8 mouse cellular contexts compared by ENCODE assay signal in the genomic region with DNA sequence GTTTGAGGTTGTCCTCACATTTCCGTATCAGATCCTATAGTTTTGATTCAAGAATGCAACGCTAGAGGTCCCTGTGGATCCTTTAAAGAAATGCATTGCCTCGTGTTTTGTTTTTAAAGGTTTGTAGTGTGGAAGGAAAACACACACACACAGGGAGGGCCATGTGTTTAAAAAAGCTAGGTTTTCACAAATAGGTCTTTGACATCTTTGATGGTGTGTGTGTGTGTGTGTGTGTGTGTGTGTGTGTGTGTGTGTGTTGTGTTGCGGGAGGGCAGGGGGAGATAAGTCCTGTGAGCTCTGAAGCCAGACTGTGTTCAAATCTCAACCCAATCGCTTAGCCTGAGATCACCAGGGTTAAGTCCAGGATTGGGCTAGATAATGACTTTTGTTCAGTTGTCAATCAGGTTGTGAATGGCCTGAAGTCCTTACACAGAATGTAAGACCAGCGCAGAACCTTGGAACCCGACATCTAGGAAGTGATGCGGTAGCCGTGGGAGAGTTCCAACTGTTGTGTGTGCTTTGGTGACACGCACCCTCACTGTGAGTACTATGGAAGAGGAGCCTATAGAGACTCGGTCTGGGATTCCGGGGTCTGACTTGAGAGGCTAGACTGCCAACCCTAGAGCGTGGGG. TPM values are rescaled to one million over a fixed set of nuclear protein-coding genes. Genes with fewer than 3 reads are reported as not detected.
DNase-seq lines count a peak whose midpoint lies in the region; ATAC-seq lines count a peak whose summit lies in the region.

No protein-coding gene starts in this region.

- H3K4me2 ChIP-seq in forebrain, embryonic 13.5 days, result peak overlapping the region; percentile 62
- peak overlapping the region; percentile 63 for H3K4me2 ChIP-seq in limb, embryonic 12.5 days

- WGBS in forebrain, embryonic 13.5 days, result 1% methylated on average over 13 of the region's 13 CpGs
- WGBS in limb, embryonic 12.5 days, result 6% methylated on average over 13 of the region's 13 CpGs

- H3K27me3 ChIP-seq in forebrain, embryonic 13.5 days, result peaks cover 19% of the 10 kb centered on the region
- H3K27me3 ChIP-seq in limb, embryonic 12.5 days, result peaks cover 16% of the 10 kb centered on the region

- peaks cover 11% of the 10 kb centered on the region for H3K4me1 ChIP-seq in forebrain, embryonic 13.5 days
- H3K4me1 ChIP-seq in limb, embryonic 12.5 days (replicated peaks), result peaks cover 10% of the 10 kb centered on the region; the same call in 1 of the 2 replicates

- H3K9me3 ChIP-seq in forebrain, embryonic 13.5 days (replicated peaks), result no peaks in the 10 kb centered on the region
- no peaks in the 10 kb centered on the region for H3K9me3 ChIP-seq in limb, embryonic 12.5 days

- H3K36me3 ChIP-seq in forebrain, embryonic 13.5 days (ENCODE audit: poor library complexity, severe bottlenecking), result no peaks in the 10 kb centered on the region
- no peaks in the 10 kb centered on the region for H3K36me3 ChIP-seq in limb, embryonic 12.5 days

- DNase-seq in layer of hippocampus, adult 9-10 months (ENCODE audit: low spot score), result peak; percentile 42
- DNase-seq in layer of hippocampus, postnatal 25 days (ENCODE audit: extremely low spot score in 1 of 2, low spot score in 1 of 2), result no peak
- peak; percentile 54 for DNase-seq in R1 (ENCODE audit: low read depth, low spot score)
- DNase-seq in naive thymus-derived CD4-positive, alpha-beta T cell, adult 2 months (ENCODE audit: low read depth), result peak; percentile 86
- DNase-seq in adrenal gland, postnatal 25 days, result no peak
- no peak for DNase-seq in cerebellum, adult 9-11 months

- H3K27ac ChIP-seq in forebrain, embryonic 13.5 days, result no peak overlapping the region
- H3K27ac ChIP-seq in limb, embryonic 12.5 days, result no peak overlapping the region

- peak; percentile 73 for ATAC-seq in forebrain, embryonic 13.5 days
- peak; percentile 48; the same call in 1 of the 2 replicates for ATAC-seq in limb, embryonic 12.5 days (ENCODE audit: insufficient number of reproducible peaks, insufficient read depth, low FRiP score, low TSS enrichment, low read depth)

- peak overlapping the region; percentile 36 for H3K4me3 ChIP-seq in forebrain, embryonic 13.5 days
- peak overlapping the region; percentile 37 for H3K4me3 ChIP-seq in limb, embryonic 12.5 days (replicated peaks)

- H3K9ac ChIP-seq in forebrain, embryonic 13.5 days, result peak overlapping the region; percentile 47
- no peak overlapping the region; the same call in 1 of the 2 replicates for H3K9ac ChIP-seq in limb, embryonic 12.5 days (replicated peaks)

RNA-seq across cellular contexts. Expression of gene Cd247, which starts 8.4 kb away (rescaled TPM):
- total RNA-seq in layer of hippocampus, postnatal 25 days (2021), result not detected
- polyA plus RNA-seq in forebrain, embryonic 13.5 days (2015; fragmentation: Nextera tagmentation; extraction: Ambion mirVana), result 0.63 and 2.2 TPM in 2 replicates
- 1.4 and 1.6 TPM in 2 replicates for polyA plus RNA-seq in limb, embryonic 12.5 days (2016; fragmentation: Nextera tagmentation; extraction: Ambion mirVana)
- 0.30 TPM in 1 of 2 replicates, not detected in the other for total RNA-seq in adrenal gland, postnatal 25 days (2021)

RNA-seq across cellular contexts. Expression of gene Creg1, which starts 16.5 kb away (rescaled TPM):
- 10 to 100 TPM; 26.1 to 28.7 TPM for total RNA-seq in layer of hippocampus, postnatal 25 days (2021)
- 21.2 and 21.5 TPM in 2 replicates for polyA plus RNA-seq in forebrain, embryonic 13.5 days (2015; fragmentation: Nextera tagmentation; extraction: Ambion mirVana)
- 35.3 and 40.5 TPM in 2 replicates for polyA plus RNA-seq in limb, embryonic 12.5 days (2016; fragmentation: Nextera tagmentation; extraction: Ambion mirVana)
- total RNA-seq in adrenal gland, postnatal 25 days (2021), result 49.1 and 54.8 TPM in 2 replicates

Comparison
In these comparisons a context has a peak if more than half of its experiments do, and no peak if none do; other contexts are left out.
1. DNase-seq: peak in layer of hippocampus, adult 9-10 months (single experiment), R1 (single experiment) and naive thymus-derived CD4-positive, alpha-beta T cell, adult 2 months (single experiment); none in layer of hippocampus, postnatal 25 days (0 of 2), adrenal gland, postnatal 25 days (single experiment) and cerebellum, adult 9-11 months (single experiment).